Mouse (Mus musculus): ENCODE results near the gene Agfg1. TPM values are rescaled to one million over a fixed set of nuclear protein-coding genes. Genes with fewer than 3 reads are reported as not detected.

Gene Agfg1
- total RNA-seq (2023), result 52.8 to 57.3 TPM (median 55.1 TPM) in 4 replicates

DNA sequence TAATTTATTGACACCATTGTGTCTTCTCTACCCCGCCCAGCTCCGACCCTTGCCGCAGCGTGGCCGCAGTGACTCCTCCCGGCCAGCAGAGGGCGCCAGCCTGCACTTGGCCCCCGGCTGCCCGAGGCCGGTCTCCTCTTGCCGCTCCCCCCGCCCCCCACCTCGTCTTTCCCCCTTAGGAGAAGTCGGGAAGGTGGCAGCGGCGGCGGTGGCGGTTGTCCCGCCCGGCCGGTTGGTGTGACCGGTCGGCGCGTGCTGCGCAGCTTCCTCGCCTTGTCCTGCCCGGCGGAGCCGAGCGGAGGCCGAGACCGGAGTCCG is at the start of gene Agfg1:
TSS of gene Agfg1 (plus strand) at position 188 of the 318 bp plus-strand sequence.

DNA sequence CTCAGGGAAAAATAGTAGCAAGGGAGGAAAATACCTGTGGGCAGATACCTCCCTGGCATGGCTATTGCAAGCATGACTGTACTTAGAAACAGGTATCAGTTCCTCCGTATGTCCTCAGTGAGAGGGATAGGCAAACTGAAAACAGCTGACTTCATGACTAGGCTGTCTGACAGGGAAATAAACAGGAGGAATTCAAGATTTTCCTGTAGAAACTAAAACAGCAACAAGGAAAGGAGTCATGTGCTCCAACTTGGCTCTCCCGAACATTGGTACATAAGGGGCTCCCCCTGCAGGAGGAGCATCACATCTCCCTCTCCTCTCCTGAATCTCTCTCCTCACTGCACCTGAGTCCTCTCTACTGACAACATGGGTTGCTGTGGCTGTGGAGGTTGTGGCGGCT is 73.7 kb downstream of the Agfg1 start, which contains the start of gene A030005L19Rik:
TSS of gene A030005L19Rik (plus strand) at position 301 of the 400 bp plus-strand sequence.

DNA sequence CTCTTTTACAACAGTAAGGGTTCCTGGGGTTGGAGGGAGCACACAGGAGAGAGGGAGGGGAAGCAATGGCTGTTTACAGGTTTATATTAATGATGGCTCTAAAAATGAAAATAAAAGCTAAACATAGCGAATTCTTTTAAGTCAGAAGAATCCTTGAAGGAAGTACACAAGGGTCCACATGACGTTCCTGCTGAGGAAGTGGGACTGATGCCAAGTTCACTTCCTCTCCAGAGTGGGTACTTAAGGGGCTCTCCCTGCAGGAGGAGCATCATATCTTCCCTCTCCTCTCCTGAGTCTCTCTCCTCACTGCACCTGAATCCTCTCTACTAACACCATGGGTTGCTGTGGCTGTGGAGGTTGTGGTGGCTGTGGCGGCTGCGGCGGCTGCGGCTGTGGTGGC is 85.4 kb downstream of the Agfg1 start, which contains the start of gene A030014E15Rik:
TSS of gene A030014E15Rik (plus strand) at position 268 of the 400 bp plus-strand sequence.

DNA sequence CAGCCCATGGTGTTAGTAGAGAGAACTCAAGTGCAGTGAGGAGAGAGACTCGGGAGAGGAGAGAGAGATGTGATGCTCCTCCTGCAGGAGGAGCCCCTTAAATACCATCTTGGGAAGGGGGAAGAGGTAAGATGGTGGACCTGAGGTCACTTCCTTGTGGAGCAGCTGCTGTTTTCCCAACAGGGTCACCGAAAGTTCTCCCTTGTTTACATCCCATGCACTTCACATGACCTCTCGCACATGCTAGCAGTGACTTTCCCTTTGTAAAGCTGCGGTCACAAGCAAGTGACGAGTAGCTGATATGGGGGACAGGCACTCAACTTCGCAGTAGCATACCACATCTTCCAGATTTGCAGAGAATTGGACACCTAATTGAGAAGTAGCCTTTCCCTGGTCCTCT is 92.0 kb downstream of the Agfg1 start, which contains the start of gene Gm6217:
TSS of gene Gm6217 (minus strand) at position 74 of the 400 bp plus-strand sequence.

DNA sequence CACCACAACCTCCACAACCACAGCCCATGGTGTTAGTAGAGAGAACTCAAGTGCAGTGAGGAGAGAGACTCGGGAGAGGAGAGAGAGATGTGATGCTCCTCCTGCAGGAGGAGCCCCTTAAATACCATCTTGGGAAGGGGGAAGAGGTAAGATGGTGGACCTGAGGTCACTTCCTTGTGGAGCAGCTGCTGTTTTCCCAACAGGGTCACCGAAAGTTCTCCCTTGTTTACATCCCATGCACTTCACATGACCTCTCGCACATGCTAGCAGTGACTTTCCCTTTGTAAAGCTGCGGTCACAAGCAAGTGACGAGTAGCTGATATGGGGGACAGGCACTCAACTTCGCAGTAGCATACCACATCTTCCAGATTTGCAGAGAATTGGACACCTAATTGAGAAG is 104.0 kb downstream of the Agfg1 start, which contains the start of gene A030003K21Rik:
TSS of gene A030003K21Rik (minus strand) at position 94 of the 400 bp plus-strand sequence.

Other genes starting within 250 kb of the Agfg1 start
- 90.9 to 135 TPM (median 108 TPM) in 4 replicates for gene Mff, start 114.6 kb upstream of the Agfg1 start, total RNA-seq (2023)
- gene Tm4sf20, start 71.0 kb upstream of the Agfg1 start, total RNA-seq (2023), result not detected in 4 replicates
- gene Gm47791, start 68.2 kb upstream of the Agfg1 start, total RNA-seq (2023), result not detected in 4 replicates
- gene A030005L19Rik, start 73.8 kb downstream of the Agfg1 start, total RNA-seq (2023), result 0.72 to 1.8 TPM (median 1.4 TPM) in 4 replicates
- gene A030014E15Rik, start 85.4 kb downstream of the Agfg1 start, total RNA-seq (2023), result not detected in 4 replicates
- gene Gm6217, start 91.9 kb downstream of the Agfg1 start, total RNA-seq (2023), result not detected in 4 replicates
- not detected in 4 replicates for gene A030003K21Rik, start 103.9 kb downstream of the Agfg1 start, total RNA-seq (2023)
- not detected in 4 replicates for gene Gm7544, start 116.5 kb downstream of the Agfg1 start, total RNA-seq (2023)
- gene Gm47955, start 120.8 kb downstream of the Agfg1 start, total RNA-seq (2023), result not detected in 4 replicates
- gene Gm47959, start 161.1 kb downstream of the Agfg1 start, total RNA-seq (2023), result not detected in 4 replicates
- not detected in 4 replicates for gene Slc19a3, start 199.0 kb downstream of the Agfg1 start, total RNA-seq (2023)
- not detected in 4 replicates for gene Krtap28-10, start 203.0 kb downstream of the Agfg1 start, total RNA-seq (2023)
- not detected in 4 replicates for gene Gm47969, start 205.4 kb downstream of the Agfg1 start, total RNA-seq (2023)
- not detected in 4 replicates for gene A030005K14Rik, start 219.9 kb downstream of the Agfg1 start, total RNA-seq (2023)
- gene Krtap28-13, start 221.4 kb downstream of the Agfg1 start, total RNA-seq (2023), result not detected in 4 replicates